Mouse (Mus musculus): ENCODE measurements around the gene Clec18a. TPM values are rescaled to one million over a fixed set of nuclear protein-coding genes. Genes with fewer than 3 reads are reported as not detected.

Clec18a gene
- total and polyA plus RNA-seq, 2 experiments from 2014 or later, result 0.05 TPM; not detected in 1

- WGBS, result 70% methylated on average over 2 of the region's 2 CpGs
- no peak for TF ChIP-seq EP300 (IDR thresholded peaks at IDR 0.05; ENCODE audit: low read depth)
- TF ChIP-seq CTCF (IDR thresholded peaks at IDR 0.05; ENCODE audit: low read depth), result no peak
- H3K4me2 ChIP-seq (ENCODE audit: low read depth, low read length), result peak overlapping the region; percentile 71; the same call in 1 of the 2 replicates
- no peak overlapping the region for H3K9ac ChIP-seq (replicated peaks; ENCODE audit: low read depth, low read length)
- H3K27ac ChIP-seq (ENCODE audit: low read depth), result no peak overlapping the region
- no peaks in the 10 kb centered on the region for H3K4me1 ChIP-seq (ENCODE audit: control insufficient read depth, insufficient read depth)
- H3K4me3 ChIP-seq (ENCODE audit: low read depth, low read length), result no peak overlapping the region
- H3K9me3 ChIP-seq (replicated peaks; ENCODE audit: control insufficient read depth, low read length), result no peaks in the 10 kb centered on the region
- no peak for ATAC-seq (ENCODE audit: insufficient read depth, low read depth)
- H3K36me3 ChIP-seq (replicated peaks; ENCODE audit: control insufficient read depth, insufficient read depth, low read length), result no peaks in the 10 kb centered on the region
- H3K27me3 ChIP-seq (ENCODE audit: control insufficient read depth, insufficient read depth, low read length), result no peaks in the 10 kb centered on the region
- DNase-seq (ENCODE audit: low spot score), result no peak
Observed at GRCm38 (mm10) chr8:111062893-111063292, 29.3 kb downstream of the Clec18a start.

GRCm38 (mm10) chr8:111062072-111062757 is 30.0 kb downstream of the Clec18a start:
- DNase-seq (ENCODE audit: low spot score), result peak; percentile 66
- TF ChIP-seq CTCF (IDR thresholded peaks at IDR 0.05; ENCODE audit: low read depth), result no peak
- no peak for TF ChIP-seq EP300 (IDR thresholded peaks at IDR 0.05; ENCODE audit: low read depth)
- Histone ChIP-seq H3K4me2 (ENCODE audit: low read depth, low read length) (peak overlapping the region; percentile 71), H3K36me3 (replicated peaks; ENCODE audit: control insufficient read depth, insufficient read depth, low read length) (no peaks in the 10 kb centered on the region), H3K9me3 (replicated peaks; ENCODE audit: control insufficient read depth, low read length) (no peaks in the 10 kb centered on the region), H3K4me1 (ENCODE audit: control insufficient read depth, insufficient read depth) (peaks cover 5% of the 10 kb centered on the region; the same call in 1 of the 2 replicates), H3K9ac (replicated peaks; ENCODE audit: low read depth, low read length) (peak overlapping the region; percentile 33), H3K27ac (ENCODE audit: low read depth) (no peak overlapping the region), H3K4me3 (ENCODE audit: low read depth, low read length) (peak overlapping the region; percentile 59), H3K27me3 (ENCODE audit: control insufficient read depth, insufficient read depth, low read length) (no peaks in the 10 kb centered on the region)
- peak; percentile 69 for ATAC-seq (ENCODE audit: insufficient read depth, low read depth)
- WGBS, result under 1% methylated on average over 27 of the region's 27 CpGs

GRCm38 (mm10) chr8:111061688-111062071 is 30.5 kb downstream of the Clec18a start:
- TF ChIP-seq EP300 (IDR thresholded peaks at IDR 0.05; ENCODE audit: low read depth) (no peak), CTCF (IDR thresholded peaks at IDR 0.05; ENCODE audit: low read depth) (no peak)
- no peak for ATAC-seq (ENCODE audit: insufficient read depth, low read depth)
- 3% methylated on average over 14 of the region's 14 CpGs for WGBS

GRCm38 (mm10) chr8:111058946-111059572 is 33.2 kb downstream of the Clec18a start:
- no peak for TF ChIP-seq CTCF (IDR thresholded peaks at IDR 0.05; ENCODE audit: low read depth)
- no peak for TF ChIP-seq EP300 (IDR thresholded peaks at IDR 0.05; ENCODE audit: low read depth)
- peaks cover 16% of the 10 kb centered on the region for H3K36me3 ChIP-seq (replicated peaks; ENCODE audit: control insufficient read depth, insufficient read depth, low read length)
- DNase-seq (ENCODE audit: low spot score), result no peak
- H3K4me3 ChIP-seq (ENCODE audit: low read depth, low read length), result no peak overlapping the region
- H3K4me2 ChIP-seq (ENCODE audit: low read depth, low read length), result no peak overlapping the region
- peaks cover 10% of the 10 kb centered on the region; the same call in 1 of the 2 replicates for H3K4me1 ChIP-seq (ENCODE audit: control insufficient read depth, insufficient read depth)
- no peaks in the 10 kb centered on the region for H3K27me3 ChIP-seq (ENCODE audit: control insufficient read depth, insufficient read depth, low read length)
- 53% methylated on average over 2 of the region's 2 CpGs for WGBS
- no peak overlapping the region for H3K27ac ChIP-seq (ENCODE audit: low read depth)
- no peaks in the 10 kb centered on the region for H3K9me3 ChIP-seq (replicated peaks; ENCODE audit: control insufficient read depth, low read length)
- H3K9ac ChIP-seq (replicated peaks; ENCODE audit: low read depth, low read length), result no peak overlapping the region
- ATAC-seq (ENCODE audit: insufficient read depth, low read depth), result no peak

More at GRCm38 (mm10) chr8:111061688-111062071, 30.5 kb downstream of the Clec18a start:
- Histone ChIP-seq H3K4me2 (ENCODE audit: low read depth, low read length) (peak overlapping the region; percentile 71), H3K27ac (ENCODE audit: low read depth) (no peak overlapping the region), H3K27me3 (ENCODE audit: control insufficient read depth, insufficient read depth, low read length) (no peaks in the 10 kb centered on the region), H3K9ac (replicated peaks; ENCODE audit: low read depth, low read length) (peak overlapping the region; percentile 33), H3K9me3 (replicated peaks; ENCODE audit: control insufficient read depth, low read length) (no peaks in the 10 kb centered on the region), H3K4me3 (ENCODE audit: low read depth, low read length) (peak overlapping the region; percentile 59), H3K4me1 (ENCODE audit: control insufficient read depth, insufficient read depth) (peaks cover 10% of the 10 kb centered on the region; the same call in 1 of the 2 replicates), H3K36me3 (replicated peaks; ENCODE audit: control insufficient read depth, insufficient read depth, low read length) (no peaks in the 10 kb centered on the region)
- no peak for DNase-seq (ENCODE audit: low spot score)

- no peak for DNase-seq (ENCODE audit: low spot score)
- H3K36me3 ChIP-seq (replicated peaks; ENCODE audit: control insufficient read depth, insufficient read depth, low read length), result peaks cover 39% of the 10 kb centered on the region
Observed at GRCm38 (mm10) chr8:111056691-111057293, 35.4 kb downstream of the Clec18a start.

More at GRCm38 (mm10) chr8:111056691-111057293, 35.4 kb downstream of the Clec18a start:
- under 1% methylated on average over 41 of the region's 63 CpGs for WGBS
- ATAC-seq (ENCODE audit: insufficient read depth, low read depth), result peak; percentile 67
- Histone ChIP-seq H3K27ac (ENCODE audit: low read depth) (peak overlapping the region; percentile 71), H3K4me3 (ENCODE audit: low read depth, low read length) (peak overlapping the region; percentile 94), H3K4me2 (ENCODE audit: low read depth, low read length) (peak overlapping the region; percentile 100), H3K9ac (replicated peaks; ENCODE audit: low read depth, low read length) (peak overlapping the region; percentile 77), H3K27me3 (ENCODE audit: control insufficient read depth, insufficient read depth, low read length) (no peaks in the 10 kb centered on the region), H3K4me1 (ENCODE audit: control insufficient read depth, insufficient read depth) (peaks cover 10% of the 10 kb centered on the region; the same call in 1 of the 2 replicates), H3K9me3 (replicated peaks; ENCODE audit: control insufficient read depth, low read length) (no peaks in the 10 kb centered on the region)
- no peak for TF ChIP-seq EP300 (IDR thresholded peaks at IDR 0.05; ENCODE audit: low read depth)
- no peak for TF ChIP-seq CTCF (IDR thresholded peaks at IDR 0.05; ENCODE audit: low read depth)

All from heart, postnatal 0 days (tissue).